Mouse (Mus musculus) intestine, embryonic 16.5 days (tissue): Measurements from ENCODE around the gene C87436. TPM values are rescaled to one million over a fixed set of nuclear protein-coding genes. Genes with fewer than 3 reads are reported as not detected.

Source experiments
- ATAC-seq: fragments of 200-750 bp; cut with Nextera tagmentation; 2 replicates; pipeline ENCODE4 v1.8.0; 2017; ENCODE audit warnings: moderate TSS enrichment, moderate library complexity
- H3K27ac ChIP-seq: fragments of 300-500 bp; sonication (generic); 2 replicates; pipeline ENCODE4 v1.5.1; 2014; ENCODE audit warnings: mild to moderate bottlenecking, low read length
- H3K27me3 ChIP-seq: fragments of 300-500 bp; sonication (generic); replicated peaks from 2 replicates; pipeline ENCODE4 v1.6.1; 2014; ENCODE audit warnings: low read length, control low read depth, mixed read lengths; ENCODE audit not compliant: control insufficient read depth, insufficient read depth
- H3K36me3 ChIP-seq: fragments of 300-500 bp; sonication (generic); 2 replicates; pipeline ENCODE4 v1.6.1; 2014; ENCODE audit warnings: low read length, control low read depth; ENCODE audit not compliant: control insufficient read depth, insufficient read depth
- H3K4me1 ChIP-seq: fragments of 300-500 bp; sonication (generic); 2 replicates; pipeline ENCODE4 v1.6.1; 2014; ENCODE audit warnings: low read length, control low read depth, mixed read lengths; ENCODE audit not compliant: control insufficient read depth, insufficient read depth
- H3K4me2 ChIP-seq: fragments of 300-500 bp; sonication (generic); 2 replicates; pipeline ENCODE4 v1.6.1; 2014; ENCODE audit warnings: low read depth, low read length, control low read depth
- H3K4me3 ChIP-seq: fragments of 300-500 bp; sonication (generic); 2 replicates; pipeline ENCODE4 v1.5.1; 2014; ENCODE audit warnings: mild to moderate bottlenecking, low read length
- H3K9ac ChIP-seq: fragments of 300-500 bp; sonication (generic); 2 replicates; pipeline ENCODE4 v1.6.1; 2014; ENCODE audit warnings: low read depth, low read length
- H3K9me3 ChIP-seq: fragments of 300-500 bp; sonication (generic); 2 replicates; pipeline ENCODE4 v1.6.1; 2016; ENCODE audit warnings: low read length, control low read depth; ENCODE audit not compliant: control insufficient read depth
- WGBS: fragments of 180-500 bp; shearing (Covaris S2); extraction: QIAGEN DNeasy Blood & Tissue Kit; methylation state at CpG from one replicate; pipeline ENCODE4 v1.1.7; 2014; 5-methylcytosine and 5-hydroxymethylcytosine counted together
- polyA plus RNA-seq: library from polyadenylated mRNA; unstranded; fragments of >200 nt; fragmentation: Nextera tagmentation; extraction: Ambion mirVana; gene quantifications from 2 replicates; pipeline ENCODE4 v1.2.1, GENCODE M21; 2015

The C87436 gene
- polyA plus RNA-seq, 1 experiment from 2014 or later, result 21.7 TPM

- H3K4me1 ChIP-seq, result peaks cover 38% of the 10 kb centered on the region
- H3K27me3 ChIP-seq, result no peaks in the 10 kb centered on the region
- no peaks in the 10 kb centered on the region for H3K36me3 ChIP-seq
- peak overlapping the region; percentile 68 for H3K9ac ChIP-seq
- peak; percentile 55 for ATAC-seq
- 15% methylated on average over 13 of the region's 13 CpGs for WGBS
- H3K4me2 ChIP-seq, result peak overlapping the region; percentile 42
- H3K9me3 ChIP-seq, result no peaks in the 10 kb centered on the region
- H3K27ac ChIP-seq, result peak overlapping the region; percentile 85
- H3K4me3 ChIP-seq, result peak overlapping the region; percentile 41
Measured at GRCm38 (mm10) chr6:86497071-86497815, 59.1 kb downstream of the C87436 start.

- Histone ChIP-seq H3K4me2 (peak overlapping the region; percentile 42), H3K4me3 (peak overlapping the region; percentile 41), H3K9ac (peak overlapping the region; percentile 68), H3K27me3 (no peaks in the 10 kb centered on the region), H3K4me1 (peaks cover 38% of the 10 kb centered on the region), H3K27ac (peak overlapping the region; percentile 85), H3K36me3 (no peaks in the 10 kb centered on the region), H3K9me3 (no peaks in the 10 kb centered on the region)
- ATAC-seq, result no peak
- WGBS, result 65% methylated on average over 11 of the region's 11 CpGs
Measured at GRCm38 (mm10) chr6:86497942-86498732, 60.0 kb downstream of the C87436 start.

GRCm38 (mm10) chr6:86499571-86500109, 61.5 kb downstream of the C87436 start:
- peak overlapping the region; percentile 21; the same call in 1 of the 2 replicates for H3K4me3 ChIP-seq
- no peaks in the 10 kb centered on the region for H3K36me3 ChIP-seq
- no peaks in the 10 kb centered on the region for H3K27me3 ChIP-seq
- H3K9me3 ChIP-seq, result no peaks in the 10 kb centered on the region
- H3K27ac ChIP-seq, result peak overlapping the region; percentile 95
- peaks cover 33% of the 10 kb centered on the region for H3K4me1 ChIP-seq
- WGBS, result 65% methylated on average over 5 of the region's 5 CpGs
- H3K9ac ChIP-seq, result peak overlapping the region; percentile 34; the same call in 1 of the 2 replicates
- peak overlapping the region; percentile 37 for H3K4me2 ChIP-seq
- peak; percentile 78 for ATAC-seq

GRCm38 (mm10) chr6:86503513-86503912, 65.3 kb downstream of the C87436 start:
- no peaks in the 10 kb centered on the region for H3K36me3 ChIP-seq
- no peak overlapping the region for H3K27ac ChIP-seq
- 83% methylated on average over 4 of the region's 4 CpGs for WGBS
- no peak for ATAC-seq
- no peak overlapping the region for H3K4me2 ChIP-seq
- H3K4me3 ChIP-seq, result no peak overlapping the region
- H3K27me3 ChIP-seq, result no peaks in the 10 kb centered on the region
- H3K9ac ChIP-seq, result no peak overlapping the region
- no peaks in the 10 kb centered on the region for H3K9me3 ChIP-seq
- peaks cover 10% of the 10 kb centered on the region for H3K4me1 ChIP-seq

GRCm38 (mm10) chr6:86505671-86506070, 67.5 kb downstream of the C87436 start:
- ATAC-seq, result no peak
- no peak overlapping the region for H3K27ac ChIP-seq
- H3K27me3 ChIP-seq, result no peaks in the 10 kb centered on the region
- no peaks in the 10 kb centered on the region for H3K36me3 ChIP-seq
- no peak overlapping the region for H3K4me3 ChIP-seq
- no peak overlapping the region for H3K4me2 ChIP-seq
- WGBS, result 65% methylated on average over 7 of the region's 7 CpGs
- H3K4me1 ChIP-seq, result no peaks in the 10 kb centered on the region
- H3K9ac ChIP-seq, result no peak overlapping the region
- no peaks in the 10 kb centered on the region for H3K9me3 ChIP-seq

GRCm38 (mm10) chr6:86506309-86506708, 68.1 kb downstream of the C87436 start:
- H3K4me1 ChIP-seq, result no peaks in the 10 kb centered on the region
- no peak overlapping the region for H3K9ac ChIP-seq
- H3K27me3 ChIP-seq, result no peaks in the 10 kb centered on the region
- H3K27ac ChIP-seq, result no peak overlapping the region
- no peak overlapping the region for H3K4me3 ChIP-seq
- H3K36me3 ChIP-seq, result no peaks in the 10 kb centered on the region
- no peak for ATAC-seq
- no peaks in the 10 kb centered on the region for H3K9me3 ChIP-seq
- WGBS, result 86% methylated on average over 3 of the region's 3 CpGs
- no peak overlapping the region for H3K4me2 ChIP-seq

- Histone ChIP-seq H3K27me3 (no peaks in the 10 kb centered on the region), H3K9me3 (no peaks in the 10 kb centered on the region), H3K4me3 (no peak overlapping the region), H3K4me2 (no peak overlapping the region), H3K4me1 (no peaks in the 10 kb centered on the region), H3K9ac (no peak overlapping the region), H3K27ac (no peak overlapping the region), H3K36me3 (no peaks in the 10 kb centered on the region)
- ATAC-seq, result no peak
Measured at GRCm38 (mm10) chr6:86507116-86507515, 68.9 kb downstream of the C87436 start.

GRCm38 (mm10) chr6:86508736-86509135, 70.6 kb downstream of the C87436 start:
- 79% methylated on average over 3 of the region's 3 CpGs for WGBS
- no peak for ATAC-seq
- no peak overlapping the region for H3K4me2 ChIP-seq

GRCm38 (mm10) chr6:86509194-86509865, 71.2 kb downstream of the C87436 start:
- Histone ChIP-seq H3K27ac (no peak overlapping the region), H3K9me3 (no peaks in the 10 kb centered on the region), H3K4me1 (no peaks in the 10 kb centered on the region), H3K36me3 (no peaks in the 10 kb centered on the region), H3K4me2 (no peak overlapping the region), H3K9ac (no peak overlapping the region), H3K27me3 (no peaks in the 10 kb centered on the region), H3K4me3 (no peak overlapping the region)
- WGBS, result 85% methylated on average over 4 of the region's 4 CpGs
- ATAC-seq, result no peak

More at GRCm38 (mm10) chr6:86508736-86509135, 70.6 kb downstream of the C87436 start:
- Histone ChIP-seq H3K4me3 (no peak overlapping the region), H3K36me3 (no peaks in the 10 kb centered on the region), H3K9me3 (no peaks in the 10 kb centered on the region), H3K27me3 (no peaks in the 10 kb centered on the region), H3K27ac (no peak overlapping the region), H3K9ac (no peak overlapping the region), H3K4me1 (no peaks in the 10 kb centered on the region)
